Mouse (Mus musculus) c-Kit-positive CD71-negative TER-119-negative erythroid progenitor cells, embryonic 14.5 days (primary cell): ENCODE data around the gene Psen1.

Experiments
- DNase-seq: peaks from one replicate; pipeline ENCODE4 v3.0.0-alpha.2; 2013; ENCODE audit warnings: low read depth

Psen1 gene

GRCm38 (mm10) chr12:83780181-83780580 is 92.2 kb downstream of the Psen1 start:
- no peak for DNase-seq

- DNase-seq = no peak
Measured at GRCm38 (mm10) chr12:83781204-83781603, 93.3 kb downstream of the Psen1 start.

- no peak for DNase-seq
Measured at GRCm38 (mm10) chr12:83781640-83782278, 93.8 kb downstream of the Psen1 start.

- DNase-seq = no peak
Measured at GRCm38 (mm10) chr12:83782669-83783068, 94.7 kb downstream of the Psen1 start.
